Mouse (Mus musculus) testis, postnatal 14 days (tissue): ENCODE results near the gene Itih4.

Source experiments
- DNase-seq: peaks from one replicate; pipeline ENCODE4 v3.0.0; 2021; ENCODE audit warnings: low spot score

Gene Itih4

GRCm38 (mm10) chr14:30879794-30880193 is 6.5 kb upstream of the Itih4 start:
- DNase-seq, result no peak

- DNase-seq, result no peak
Measured at GRCm38 (mm10) chr14:30880251-30880650, 6.0 kb upstream of the Itih4 start.

GRCm38 (mm10) chr14:30880811-30881717 is 5.2 kb upstream of the Itih4 start:
- DNase-seq, result no peak

- no peak for DNase-seq
Measured at GRCm38 (mm10) chr14:30881718-30882108, 4.6 kb upstream of the Itih4 start.

- no peak for DNase-seq
Measured at GRCm38 (mm10) chr14:30885298-30885697, 978 bp upstream of the Itih4 start.

GRCm38 (mm10) chr14:30888271-30888732 is 2.0 kb downstream of the Itih4 start:
- no peak for DNase-seq

- no peak for DNase-seq
Measured at GRCm38 (mm10) chr14:30899972-30900371, 13.7 kb downstream of the Itih4 start.

GRCm38 (mm10) chr14:30902628-30903027 is 16.4 kb downstream of the Itih4 start:
- DNase-seq, result no peak

- DNase-seq, result no peak
Measured at GRCm38 (mm10) chr14:30903036-30903435, 16.8 kb downstream of the Itih4 start.

GRCm38 (mm10) chr14:30904307-30904706 is 18.0 kb downstream of the Itih4 start:
- DNase-seq, result no peak

GRCm38 (mm10) chr14:30906001-30906400 is 19.7 kb downstream of the Itih4 start:
- DNase-seq, result no peak

GRCm38 (mm10) chr14:30907814-30908265 is 21.6 kb downstream of the Itih4 start:
- DNase-seq, result no peak

- DNase-seq, result no peak
Measured at GRCm38 (mm10) chr14:30911141-30911540, 24.9 kb downstream of the Itih4 start.

GRCm38 (mm10) chr14:30912641-30913040 is 26.4 kb downstream of the Itih4 start:
- DNase-seq, result no peak

GRCm38 (mm10) chr14:30913404-30913803 is 27.1 kb downstream of the Itih4 start:
- peak; percentile 19 for DNase-seq

GRCm38 (mm10) chr14:30916516-30916915 is 30.2 kb downstream of the Itih4 start:
- no peak for DNase-seq

- DNase-seq, result no peak
Measured at GRCm38 (mm10) chr14:30922053-30922670, 35.9 kb downstream of the Itih4 start.

- peak; percentile 15 for DNase-seq
Measured at GRCm38 (mm10) chr14:30923375-30924105, 37.3 kb downstream of the Itih4 start, which contains the start of gene Itih3. Gene Itih3, minus strand, starts transcription at chr14:30923760.

- DNase-seq, result no peak
Measured at GRCm38 (mm10) chr14:30925492-30925891, 39.2 kb downstream of the Itih4 start.

GRCm38 (mm10) chr14:30930386-30930785 is 44.1 kb downstream of the Itih4 start:
- no peak for DNase-seq

GRCm38 (mm10) chr14:30933351-30933750 is 47.1 kb downstream of the Itih4 start:
- no peak for DNase-seq

GRCm38 (mm10) chr14:30942254-30942653 is 56.0 kb downstream of the Itih4 start:
- DNase-seq, result no peak
